Mouse (Mus musculus): Measurements from ENCODE around the gene Pkd2.

GRCm38 (mm10) chr5:104460456-104460838, 1.2 kb downstream of the Pkd2 start:
- no peak for TF ChIP-seq CTCF (IDR thresholded peaks at IDR 0.05; ENCODE audit: low read depth)
- no peak for TF ChIP-seq EP300 (IDR thresholded peaks at IDR 0.05; ENCODE audit: low read depth)

Data from heart, postnatal 0 days (tissue).